Mouse (Mus musculus): ENCODE measurements around the gene Dapl1. TPM values are rescaled to one million over a fixed set of nuclear protein-coding genes. Genes with fewer than 3 reads are reported as not detected.

Dapl1 gene
- polyA plus RNA-seq, 1 experiment from 2014 or later: not detected

DNA sequence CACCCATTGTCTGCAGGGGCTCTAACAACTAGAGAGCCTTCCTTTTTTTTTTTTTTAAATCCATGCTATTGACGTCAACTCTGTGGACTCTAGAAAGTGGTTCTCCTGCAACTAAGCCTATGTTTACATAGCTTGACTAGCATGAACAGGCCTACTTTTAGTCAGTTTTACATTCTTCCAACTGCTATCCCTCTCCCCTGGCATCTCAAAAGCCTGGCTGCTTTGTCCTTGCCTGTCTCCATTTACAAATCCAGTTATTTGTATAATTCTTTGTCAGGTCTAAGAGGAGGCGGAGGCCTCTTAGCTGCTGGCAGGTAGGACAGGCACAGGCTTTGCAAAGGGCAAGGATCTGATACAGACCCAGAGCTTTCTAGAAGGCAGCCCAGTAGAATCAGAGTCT lies 627 bp downstream of the Dapl1 start:
- H3K9ac ChIP-seq: no peak overlapping the region
- no peaks in the 10 kb centered on the region for H3K4me1 ChIP-seq
- no peak for ATAC-seq
- no peak overlapping the region for H3K27ac ChIP-seq
- H3K9me3 ChIP-seq (replicated peaks): no peaks in the 10 kb centered on the region
- H3K4me3 ChIP-seq: no peak overlapping the region
- WGBS (ENCODE audit: insufficient replicate concordance): 80% methylated on average over 2 of the region's 2 CpGs
- H3K36me3 ChIP-seq: no peaks in the 10 kb centered on the region
- H3K4me2 ChIP-seq: no peak overlapping the region
- no peaks in the 10 kb centered on the region for H3K27me3 ChIP-seq (replicated peaks)

DNA sequence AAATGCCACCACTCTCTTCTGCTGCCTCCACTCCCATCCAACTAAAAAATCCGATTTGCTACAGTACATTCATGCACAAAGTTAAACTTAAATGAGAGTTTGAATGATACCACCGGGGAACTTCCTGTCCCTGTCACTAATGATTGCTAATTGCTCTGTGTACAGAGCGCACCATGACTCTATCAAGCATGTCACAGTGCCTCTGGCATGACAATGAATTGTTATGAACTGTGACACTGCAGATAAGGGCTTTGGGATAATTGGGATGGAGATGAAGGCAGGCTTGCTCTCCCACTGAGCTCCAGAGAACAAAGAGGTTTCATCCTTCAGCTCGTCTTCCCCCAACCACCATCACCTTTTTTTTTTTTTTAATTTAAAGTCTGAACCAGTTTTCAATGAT lies 1.2 kb downstream of the Dapl1 start:
- Histone ChIP-seq H3K4me1 (no peaks in the 10 kb centered on the region), H3K4me2 (no peak overlapping the region), H3K9ac (no peak overlapping the region), H3K27ac (no peak overlapping the region), H3K27me3 (replicated peaks) (no peaks in the 10 kb centered on the region), H3K9me3 (replicated peaks) (no peaks in the 10 kb centered on the region), H3K4me3 (no peak overlapping the region), H3K36me3 (no peaks in the 10 kb centered on the region)
- no peak for ATAC-seq
- 55% methylated on average over 4 of the region's 4 CpGs for WGBS (ENCODE audit: insufficient replicate concordance)

DNA sequence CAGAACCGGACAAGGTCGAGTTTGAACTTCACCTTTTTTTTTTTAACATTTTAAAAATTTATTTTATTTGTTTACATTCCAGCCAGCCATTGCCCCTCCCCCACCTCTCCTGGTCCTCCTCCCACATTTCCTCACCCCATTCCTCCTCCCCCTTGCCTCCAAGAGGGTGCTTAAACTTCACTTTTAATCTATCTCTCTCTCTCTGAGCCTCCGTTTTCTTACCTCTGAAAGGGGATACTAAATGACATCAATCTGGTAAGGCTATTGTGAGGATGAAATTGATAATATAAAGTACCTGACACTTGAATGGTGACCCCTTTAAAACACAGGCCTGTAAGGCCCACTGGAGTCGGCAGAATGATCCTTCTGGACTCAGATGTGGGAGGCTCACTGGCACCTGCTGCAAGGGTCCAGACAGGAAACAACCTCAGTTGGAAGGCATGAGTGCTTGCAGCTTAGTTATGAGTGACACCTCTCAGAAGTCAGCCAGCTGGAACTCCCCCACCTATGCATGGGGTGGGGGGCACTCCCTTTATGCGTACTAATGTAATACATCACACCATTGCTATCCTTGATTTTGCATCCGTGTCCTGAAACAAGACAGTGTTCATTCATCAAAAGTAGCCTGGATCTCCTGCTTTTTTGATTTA lies 1.9 kb downstream of the Dapl1 start:
- Histone ChIP-seq H3K4me1 (no peaks in the 10 kb centered on the region), H3K9ac (no peak overlapping the region), H3K9me3 (replicated peaks) (no peaks in the 10 kb centered on the region), H3K27ac (no peak overlapping the region), H3K4me3 (no peak overlapping the region), H3K36me3 (no peaks in the 10 kb centered on the region), H3K27me3 (replicated peaks) (no peaks in the 10 kb centered on the region), H3K4me2 (no peak overlapping the region)
- no peak for ATAC-seq
- 61% methylated on average over 6 of the region's 6 CpGs for WGBS (ENCODE audit: insufficient replicate concordance)

- H3K4me2 ChIP-seq: no peak overlapping the region
- no peak for ATAC-seq
- 47% methylated on average over 2 of the region's 2 CpGs for WGBS (ENCODE audit: insufficient replicate concordance)
These were observed 3.8 kb downstream of the Dapl1 start for GRCm38 (mm10) chr2:59488235-59488634.

DNA sequence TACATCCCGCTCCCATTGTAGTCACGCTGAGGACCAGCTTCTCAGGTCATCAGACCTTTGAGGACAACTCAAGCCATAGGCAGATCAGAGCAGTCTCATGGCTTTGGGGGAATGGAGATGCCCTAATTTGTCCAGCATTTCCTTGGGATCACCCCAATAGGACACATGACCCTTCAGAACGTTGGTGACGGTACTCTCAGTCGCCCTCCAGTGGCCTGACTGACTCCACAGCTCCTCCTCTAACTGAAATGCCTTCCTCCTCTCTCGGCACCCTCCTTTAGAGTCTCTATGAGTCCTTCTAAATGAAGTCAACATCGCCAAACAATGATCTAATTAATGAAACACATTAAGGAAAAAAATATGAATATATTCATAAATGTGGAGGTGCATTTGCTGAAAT lies 5.9 kb downstream of the Dapl1 start:
- H3K4me3 ChIP-seq: no peak overlapping the region
- ATAC-seq: no peak
- H3K27ac ChIP-seq: no peak overlapping the region
- no peak overlapping the region for H3K4me2 ChIP-seq
- H3K4me1 ChIP-seq: no peaks in the 10 kb centered on the region
- no peaks in the 10 kb centered on the region for H3K9me3 ChIP-seq (replicated peaks)
- no peak overlapping the region for H3K9ac ChIP-seq
- 57% methylated on average over 7 of the region's 7 CpGs for WGBS (ENCODE audit: insufficient replicate concordance)
- no peaks in the 10 kb centered on the region for H3K36me3 ChIP-seq
- no peaks in the 10 kb centered on the region; the same call in 1 of the 2 replicates for H3K27me3 ChIP-seq (replicated peaks)

More at GRCm38 (mm10) chr2:59488235-59488634, 3.8 kb downstream of the Dapl1 start:
- Histone ChIP-seq H3K9ac (no peak overlapping the region), H3K9me3 (replicated peaks) (no peaks in the 10 kb centered on the region), H3K4me1 (no peaks in the 10 kb centered on the region), H3K27me3 (replicated peaks) (no peaks in the 10 kb centered on the region), H3K27ac (no peak overlapping the region), H3K4me3 (no peak overlapping the region), H3K36me3 (no peaks in the 10 kb centered on the region)

DNA sequence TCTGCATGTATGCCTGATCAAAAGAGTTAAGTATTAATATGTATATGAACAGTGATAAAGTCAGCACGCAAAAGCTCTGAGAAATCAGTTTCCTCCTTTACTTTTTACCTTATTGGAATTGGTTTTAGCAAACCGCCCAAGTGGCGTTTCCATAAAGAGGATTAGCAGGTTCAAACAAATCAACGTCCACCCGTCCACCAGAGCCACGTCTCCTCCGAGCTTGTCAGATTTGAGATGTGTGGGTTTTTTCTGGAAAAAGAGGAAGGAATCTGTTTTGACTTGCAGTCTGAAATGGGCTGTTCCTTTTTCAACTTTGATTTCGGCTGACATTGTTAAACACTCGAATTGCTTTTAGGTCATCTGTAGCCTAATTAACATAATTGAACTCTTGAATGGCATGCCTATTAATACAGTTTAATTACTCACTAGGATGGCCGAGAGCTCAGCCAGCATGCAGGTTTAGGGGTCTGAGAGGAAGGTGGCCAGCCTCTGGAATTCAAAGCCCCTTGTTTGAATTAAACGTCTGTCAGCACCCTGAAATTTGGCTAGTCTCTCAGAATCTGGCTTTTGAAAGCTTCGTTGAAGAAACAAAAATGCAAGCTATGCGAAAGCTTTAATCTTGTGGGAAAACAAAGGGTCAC lies 9.1 kb downstream of the Dapl1 start:
- H3K9me3 ChIP-seq (replicated peaks): no peaks in the 10 kb centered on the region
- no peak overlapping the region for H3K4me2 ChIP-seq
- H3K27me3 ChIP-seq (replicated peaks): no peaks in the 10 kb centered on the region; the same call in 1 of the 2 replicates
- ATAC-seq: no peak
- no peaks in the 10 kb centered on the region for H3K36me3 ChIP-seq
- H3K4me1 ChIP-seq: no peaks in the 10 kb centered on the region
- 25% methylated on average over 13 of the region's 13 CpGs for WGBS (ENCODE audit: insufficient replicate concordance)
- H3K9ac ChIP-seq: no peak overlapping the region
- H3K4me3 ChIP-seq: no peak overlapping the region
- no peak overlapping the region for H3K27ac ChIP-seq

- no peak for ATAC-seq
- Histone ChIP-seq H3K36me3 (no peaks in the 10 kb centered on the region), H3K4me3 (no peak overlapping the region), H3K4me2 (no peak overlapping the region), H3K4me1 (no peaks in the 10 kb centered on the region), H3K27ac (no peak overlapping the region), H3K9me3 (replicated peaks) (no peaks in the 10 kb centered on the region), H3K9ac (no peak overlapping the region), H3K27me3 (replicated peaks) (no peaks in the 10 kb centered on the region; the same call in 1 of the 2 replicates)
- 89% methylated on average over 8 of the region's 8 CpGs for WGBS (ENCODE audit: insufficient replicate concordance)
These were observed 14.7 kb downstream of the Dapl1 start for GRCm38 (mm10) chr2:59499146-59499545.

GRCm38 (mm10) chr2:59499717-59500116 lies 15.3 kb downstream of the Dapl1 start:
- Histone ChIP-seq H3K27me3 (replicated peaks) (no peaks in the 10 kb centered on the region; the same call in 1 of the 2 replicates), H3K4me3 (no peak overlapping the region), H3K4me2 (no peak overlapping the region), H3K27ac (no peak overlapping the region), H3K36me3 (no peaks in the 10 kb centered on the region), H3K9ac (no peak overlapping the region), H3K9me3 (replicated peaks) (no peaks in the 10 kb centered on the region), H3K4me1 (no peaks in the 10 kb centered on the region)
- no peak for ATAC-seq
- 75% methylated on average over 2 of the region's 2 CpGs for WGBS (ENCODE audit: insufficient replicate concordance)

DNA sequence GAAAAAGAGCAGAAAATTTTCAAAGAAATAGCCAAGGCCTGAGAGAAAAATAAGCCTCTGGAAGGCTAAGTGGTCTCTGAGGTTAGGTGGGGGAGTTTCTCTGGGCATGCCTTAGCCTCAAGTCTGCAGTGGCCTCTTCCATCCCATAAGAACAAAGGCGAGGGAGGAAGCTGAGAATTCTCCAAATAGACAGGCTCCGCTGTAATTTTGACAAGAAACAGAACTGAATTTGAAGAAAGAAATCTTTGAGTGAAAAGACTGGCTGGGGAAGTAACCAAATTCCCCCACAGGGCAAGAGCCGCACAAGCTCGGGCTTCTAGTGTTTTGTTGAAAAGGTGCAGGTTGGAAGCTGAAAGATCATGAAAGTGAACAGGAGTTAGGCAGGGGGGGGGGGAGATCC lies 24.6 kb downstream of the Dapl1 start:
- Histone ChIP-seq H3K4me2 (no peak overlapping the region), H3K27me3 (replicated peaks) (no peaks in the 10 kb centered on the region), H3K4me3 (no peak overlapping the region), H3K9me3 (replicated peaks) (no peaks in the 10 kb centered on the region), H3K27ac (no peak overlapping the region), H3K9ac (no peak overlapping the region), H3K4me1 (no peaks in the 10 kb centered on the region), H3K36me3 (no peaks in the 10 kb centered on the region)
- ATAC-seq: no peak
- 66% methylated on average over 4 of the region's 4 CpGs for WGBS (ENCODE audit: insufficient replicate concordance)

- Histone ChIP-seq H3K27ac (no peak overlapping the region), H3K9ac (no peak overlapping the region), H3K4me3 (no peak overlapping the region), H3K4me1 (no peaks in the 10 kb centered on the region), H3K36me3 (no peaks in the 10 kb centered on the region), H3K27me3 (replicated peaks) (no peaks in the 10 kb centered on the region), H3K9me3 (replicated peaks) (no peaks in the 10 kb centered on the region), H3K4me2 (no peak overlapping the region)
- no peak for ATAC-seq
- 63% methylated on average over 9 of the region's 9 CpGs for WGBS (ENCODE audit: insufficient replicate concordance)
These were observed 26.0 kb downstream of the Dapl1 start for GRCm38 (mm10) chr2:59510416-59510815.

- Histone ChIP-seq H3K27me3 (replicated peaks) (no peaks in the 10 kb centered on the region), H3K27ac (no peak overlapping the region), H3K9me3 (replicated peaks) (no peaks in the 10 kb centered on the region), H3K36me3 (no peaks in the 10 kb centered on the region), H3K4me3 (no peak overlapping the region), H3K9ac (no peak overlapping the region), H3K4me2 (no peak overlapping the region), H3K4me1 (no peaks in the 10 kb centered on the region)
- no peak for ATAC-seq
- 45% methylated on average over 6 of the region's 6 CpGs for WGBS (ENCODE audit: insufficient replicate concordance)
These were observed 26.4 kb downstream of the Dapl1 start for GRCm38 (mm10) chr2:59510882-59511281.

GRCm38 (mm10) chr2:59520663-59521062 lies 36.2 kb downstream of the Dapl1 start:
- ATAC-seq: no peak
- Histone ChIP-seq H3K4me2 (no peak overlapping the region), H3K27me3 (replicated peaks) (no peaks in the 10 kb centered on the region), H3K9me3 (replicated peaks) (no peaks in the 10 kb centered on the region), H3K4me3 (no peak overlapping the region), H3K36me3 (no peaks in the 10 kb centered on the region), H3K9ac (no peak overlapping the region), H3K4me1 (0 out of 2 replicates have a peak, but pooled peaks cover 2% of the 10 kb centered on the region), H3K27ac (no peak overlapping the region)
- 79% methylated on average over 10 of the region's 10 CpGs for WGBS (ENCODE audit: insufficient replicate concordance)
